Mouse (Mus musculus): ENCODE measurements around the gene Miga2. TPM values are rescaled to one million over a fixed set of nuclear protein-coding genes. Genes with fewer than 3 reads are reported as not detected.

Miga2 gene
- total RNA-seq, 2 experiments from 2014 or later = 15.5 to 19.6 TPM

- intact Hi-C loops (cut with DNase I) = no loop called here
These were observed 29.3 kb downstream of the Miga2 start for GRCm38 (mm10) chr2:30393370-30393656.

DNA sequence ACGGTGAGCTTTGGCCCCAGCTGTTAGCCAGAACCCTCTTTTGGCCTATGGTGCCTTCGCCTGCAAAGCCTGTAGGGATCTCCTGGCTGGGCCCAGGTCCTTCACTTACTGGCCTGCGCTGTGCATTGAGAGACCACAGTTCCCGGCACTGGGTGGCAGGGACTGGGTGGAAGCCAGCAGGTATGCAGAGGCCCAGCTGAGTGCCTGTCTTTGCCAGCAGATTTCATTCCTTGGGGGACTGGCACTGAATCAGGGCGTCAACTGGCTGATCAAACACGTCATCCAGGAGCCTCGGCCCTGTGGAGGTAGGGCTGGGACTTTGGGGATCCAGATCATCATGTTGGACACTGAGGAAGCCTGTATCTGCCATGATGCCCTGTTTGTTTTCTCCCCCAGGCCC is 31.7 kb downstream of the Miga2 start:
- no peak for DNase-seq
- intact Hi-C loops (cut with DNase I) = no loop called here

More at GRCm38 (mm10) chr2:30393370-30393656, 29.3 kb downstream of the Miga2 start:
- no peak for DNase-seq

DNA sequence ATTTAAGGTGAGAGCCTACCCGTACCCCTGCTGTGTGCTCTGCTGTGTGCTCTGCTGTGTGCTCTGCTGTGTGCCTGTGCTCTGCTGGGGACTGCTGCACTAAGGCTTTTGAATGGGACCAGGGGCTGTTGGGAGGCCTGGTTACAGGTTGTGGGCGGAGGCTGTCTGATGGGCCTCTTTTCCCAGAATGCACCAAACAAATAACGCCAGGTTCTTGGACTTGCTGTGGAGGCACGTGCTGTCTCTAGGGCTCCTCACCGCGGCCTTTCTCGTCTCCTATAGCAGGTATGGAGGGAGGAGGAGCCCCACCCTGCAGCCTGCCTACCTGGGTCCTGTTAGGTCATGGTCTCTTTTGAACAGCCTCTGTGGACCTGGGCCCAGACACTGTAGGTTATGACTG is 32.2 kb downstream of the Miga2 start:
- no peak for DNase-seq
- intact Hi-C loops (cut with DNase I) = no loop called here

GRCm38 (mm10) chr2:30397986-30398512 is 34.0 kb downstream of the Miga2 start:
- intact Hi-C loops (cut with DNase I) = no loop called here
- no peak for DNase-seq

GRCm38 (mm10) chr2:30399191-30400171 is 35.4 kb downstream of the Miga2 start:
- intact Hi-C loops (cut with DNase I) = no loop called here
- DNase-seq = no peak

- intact Hi-C loops (cut with DNase I) = no loop called here
- DNase-seq = no peak
These were observed 37.5 kb downstream of the Miga2 start for GRCm38 (mm10) chr2:30401581-30401980.

DNA sequence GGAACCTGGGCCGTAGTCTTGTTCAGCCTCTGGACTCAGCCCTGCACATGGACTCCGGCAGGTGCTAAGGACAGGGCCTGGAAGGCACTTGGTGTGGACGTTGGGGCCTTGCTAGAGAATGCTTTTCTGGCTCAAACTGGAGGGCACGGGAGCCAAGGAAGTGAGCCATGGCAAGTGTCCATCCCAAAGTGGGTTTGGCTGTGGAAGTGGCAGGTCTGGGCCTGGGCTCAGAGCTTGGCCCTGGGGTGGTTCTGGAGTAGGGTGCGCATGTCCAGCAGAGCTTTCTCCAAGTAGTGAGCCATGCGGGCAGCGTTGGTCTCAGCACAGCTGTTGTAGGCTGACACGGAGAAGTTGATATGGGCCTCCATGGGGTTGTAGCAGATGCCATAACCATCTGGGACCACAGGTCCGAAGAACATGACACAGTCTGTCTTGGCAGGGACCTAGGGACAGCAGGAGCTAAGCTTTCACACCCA is 38.4 kb downstream of the Miga2 start:
- peak; percentile 45 to 64 for DNase-seq

DNA sequence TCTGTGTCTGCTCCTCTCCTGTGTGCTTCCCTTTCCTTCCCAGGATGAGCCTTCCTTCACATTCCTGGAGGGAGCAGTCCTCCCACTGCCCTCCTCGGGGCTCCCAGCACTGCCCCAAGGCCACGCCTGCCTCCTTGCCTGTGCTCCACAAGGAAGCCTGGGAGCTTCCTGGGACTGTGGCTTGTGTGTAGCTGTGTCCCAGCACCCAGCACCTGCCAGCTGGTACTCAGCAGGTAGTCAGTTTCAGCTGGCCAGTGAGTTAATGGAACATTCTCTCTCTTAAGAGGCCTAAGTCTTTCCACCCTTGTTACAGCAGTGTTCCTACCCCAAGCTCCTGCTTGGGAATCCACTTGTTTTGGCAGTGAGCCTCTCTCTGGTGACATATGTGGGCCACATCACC is 38.8 kb downstream of the Miga2 start:
- intact Hi-C loops (cut with DNase I) = no loop called here

More for the DNA sequence above, 38.4 kb downstream of the Miga2 start:
- intact Hi-C loops (cut with DNase I) = no loop called here

DNA sequence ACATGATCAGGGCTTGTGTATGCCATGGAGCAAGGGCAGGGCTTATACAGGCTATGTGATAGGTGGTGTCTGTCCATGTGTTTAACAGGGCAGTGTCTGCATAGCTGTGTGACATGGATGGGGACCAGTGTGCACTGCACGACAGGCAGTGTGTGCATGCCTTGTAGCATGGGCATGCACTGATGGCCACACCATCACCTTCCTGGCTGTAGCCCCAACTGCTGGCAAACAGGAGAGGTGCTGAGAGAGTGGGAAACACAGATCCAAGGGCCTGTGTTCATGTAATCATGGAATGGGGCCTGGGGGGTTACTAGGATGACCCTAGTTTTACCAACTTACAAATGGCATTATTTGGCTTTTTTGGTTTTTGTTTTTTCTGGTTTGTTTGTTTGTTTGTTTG is 39.8 kb downstream of the Miga2 start:
- intact Hi-C loops (cut with DNase I) = no loop called here
- DNase-seq = no peak

More for the DNA sequence above, 38.8 kb downstream of the Miga2 start:
- DNase-seq = no peak

- intact Hi-C loops (cut with DNase I) = no loop called here
- no peak for DNase-seq
These were observed 43.2 kb downstream of the Miga2 start for GRCm38 (mm10) chr2:30407221-30407620.

DNA sequence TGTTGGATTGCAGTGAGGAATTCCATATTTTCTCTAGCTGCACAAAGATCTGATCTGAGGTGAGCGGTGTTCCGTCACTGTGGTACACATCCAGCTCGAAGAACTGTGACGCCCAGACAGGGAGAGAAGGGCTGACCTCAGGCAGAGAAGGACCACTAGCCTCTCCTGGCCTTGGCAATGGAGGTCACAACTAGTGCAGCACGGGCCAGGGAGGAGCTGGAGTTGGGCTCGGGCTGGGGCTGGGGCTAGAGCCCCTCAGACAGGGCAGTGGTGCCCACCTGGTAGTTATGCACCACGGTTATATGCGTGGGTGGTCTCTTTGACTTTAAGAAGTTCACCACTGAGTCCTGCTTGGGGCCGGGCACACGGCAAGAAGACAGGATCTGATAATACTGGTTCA is 43.7 kb downstream of the Miga2 start:
- DNase-seq = no peak
- intact Hi-C loops (cut with DNase I) = no loop called here

GRCm38 (mm10) chr2:30408452-30409100 is 44.5 kb downstream of the Miga2 start:
- DNase-seq = no peak
- intact Hi-C loops (cut with DNase I) = no loop called here

DNA sequence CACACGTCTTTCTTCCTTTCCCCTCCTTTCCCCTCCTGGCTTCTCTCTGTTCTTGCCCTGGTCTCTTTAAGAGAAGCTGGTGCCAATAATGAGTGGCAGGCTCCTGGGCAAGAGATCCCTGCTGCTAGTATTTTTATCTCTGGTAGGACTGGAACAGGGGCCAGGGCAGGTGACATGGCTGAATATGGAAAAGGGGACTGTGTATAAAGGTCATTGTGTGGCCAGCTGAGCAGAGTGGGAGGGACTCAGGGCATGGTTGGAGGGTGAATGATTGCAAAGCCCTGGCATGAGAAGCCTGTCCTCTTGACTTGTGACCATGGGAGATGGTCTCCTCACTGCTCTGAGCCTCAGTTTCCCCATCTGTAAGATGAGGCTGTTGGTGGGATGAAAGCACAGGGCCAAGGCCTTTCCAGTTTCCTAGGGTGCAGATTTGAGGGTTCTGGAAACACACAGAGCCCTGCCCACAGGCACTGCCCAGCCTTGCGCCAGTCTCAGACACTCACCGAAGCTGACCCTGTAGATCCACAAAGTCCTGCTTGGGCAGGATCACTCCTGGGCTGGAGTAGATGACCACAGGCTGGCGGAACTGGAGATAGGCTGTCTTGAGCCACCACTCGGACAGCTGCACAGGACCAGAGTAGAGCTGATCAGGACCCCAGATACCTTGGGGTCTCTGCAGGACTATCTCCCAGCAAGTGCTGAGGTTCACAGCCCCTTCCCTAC is 45.6 kb downstream of the Miga2 start:
- intact Hi-C loops (cut with DNase I) = no loop called here

DNA sequence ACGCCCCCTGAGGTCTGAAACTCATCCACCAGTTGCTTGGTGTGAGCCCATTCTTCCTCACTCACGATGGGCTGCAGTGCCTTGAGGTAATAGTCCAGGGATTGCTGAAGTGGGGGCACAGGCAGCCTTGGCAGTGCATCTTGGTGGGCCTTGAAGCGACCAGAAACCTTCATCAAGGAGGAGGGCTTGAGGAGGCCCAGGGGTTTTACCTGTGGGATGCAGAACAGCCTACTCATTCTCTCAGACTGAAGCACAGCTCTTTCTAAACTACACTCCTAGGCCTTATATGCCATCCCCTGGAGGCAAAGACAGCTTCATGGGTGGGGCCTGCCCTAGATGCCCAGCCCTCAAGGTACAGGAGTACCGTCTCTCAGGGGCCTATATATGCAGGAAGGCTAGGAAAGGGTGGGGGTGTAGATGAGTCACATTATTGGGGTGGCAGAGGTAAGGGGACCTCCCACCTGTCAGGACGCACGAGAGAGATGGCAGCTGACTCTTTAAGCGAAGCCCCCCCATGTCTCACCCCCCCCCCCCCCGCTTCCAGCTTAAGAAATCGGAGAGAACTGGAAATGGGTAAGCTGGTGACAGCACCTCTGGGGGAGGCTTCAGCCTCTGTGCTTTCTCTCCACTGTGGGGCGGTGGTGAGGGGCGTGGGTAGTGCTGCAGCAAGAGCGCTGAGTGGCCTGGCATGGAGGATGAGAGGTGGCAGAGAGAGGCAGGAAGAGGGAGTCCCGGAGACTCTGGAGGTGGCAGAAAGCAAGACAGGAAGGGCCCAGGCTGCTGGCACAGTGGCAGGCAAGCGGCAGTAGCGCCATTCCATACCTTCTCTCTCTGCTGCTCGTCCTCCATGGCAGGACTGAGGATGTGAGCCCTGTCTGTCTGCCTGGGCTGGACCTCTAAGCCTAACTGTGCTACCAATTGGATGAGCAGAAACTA is 49.3 kb downstream of the Miga2 start:
- intact Hi-C loops (cut with DNase I) = no loop called here
- DNase-seq = no peak

More for the DNA sequence above, 45.6 kb downstream of the Miga2 start:
- peak in 1 of 2 experiments; percentile 44 for DNase-seq

- intact Hi-C loops (cut with DNase I) = no loop called here
- DNase-seq = no peak
These were observed 50.1 kb downstream of the Miga2 start for GRCm38 (mm10) chr2:30414101-30414500.

DNA sequence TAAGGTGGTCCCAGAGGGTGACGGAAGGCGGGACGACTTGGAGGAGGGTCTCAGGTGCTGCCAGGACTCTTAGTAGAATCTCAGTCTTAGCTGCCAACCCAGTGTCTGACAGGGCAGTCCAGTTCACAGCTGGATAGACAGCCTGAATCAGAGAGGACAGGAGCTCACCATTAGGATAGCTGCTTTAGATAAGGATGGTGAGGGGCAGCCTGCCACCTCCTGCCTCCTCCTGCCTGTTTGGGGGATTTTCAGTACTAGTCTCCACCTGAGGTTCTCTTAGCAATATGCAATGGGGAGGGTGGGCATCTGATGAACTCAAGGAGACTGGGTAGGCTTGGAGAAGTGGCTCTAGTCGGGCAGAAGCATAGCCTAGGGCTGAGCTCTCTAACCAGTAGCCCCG is 50.6 kb downstream of the Miga2 start:
- intact Hi-C loops (cut with DNase I) = no loop called here

GRCm38 (mm10) chr2:30415157-30415935 is 51.3 kb downstream of the Miga2 start, which contains the start of gene Crat:
TSS of gene Crat (minus strand) at chr2:30415813.
- intact Hi-C loops (cut with DNase I) = no loop called here
- peak; percentile 93 to 94 for DNase-seq

More for the DNA sequence above, 50.6 kb downstream of the Miga2 start:
- no peak for DNase-seq

DNA sequence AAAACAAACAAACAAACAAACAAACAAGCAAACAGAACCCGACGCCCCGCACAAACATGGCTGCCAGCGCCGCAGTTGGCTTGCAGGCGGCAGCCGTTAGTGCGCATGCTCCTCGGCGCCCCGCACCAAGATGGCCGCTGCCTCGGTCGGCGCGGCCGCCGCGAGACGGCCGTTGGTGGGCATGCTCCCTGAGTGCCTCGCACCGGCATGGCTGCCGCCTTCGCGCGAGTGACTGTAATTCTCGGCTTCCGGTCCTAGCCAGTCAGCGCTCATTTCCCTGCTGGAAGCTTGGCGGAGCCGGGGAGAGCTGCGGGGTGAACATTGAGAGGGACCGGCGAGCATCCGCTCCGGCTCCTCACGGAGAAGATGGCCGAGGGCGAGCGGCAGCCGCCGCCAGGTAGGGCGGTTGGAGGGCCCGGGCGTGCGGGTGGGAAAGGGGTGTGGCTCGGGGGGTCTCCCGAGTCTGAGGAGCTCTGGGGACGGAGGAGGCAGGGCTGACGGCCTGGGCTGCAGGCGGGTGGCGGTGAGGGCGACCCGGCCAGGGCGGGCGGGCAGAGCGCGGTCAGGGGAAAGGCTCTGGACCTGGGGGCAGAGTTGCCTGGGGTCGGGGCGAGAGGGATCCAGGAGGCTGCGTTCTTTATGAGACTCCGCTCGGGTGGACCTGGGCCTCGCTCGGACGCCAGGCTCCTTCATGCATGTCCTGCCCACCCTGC is 52.1 kb downstream of the Miga2 start, which contains the start of gene Ptpa:
Gene Ptpa, plus strand, starts transcription at position 104 of the 713 bp plus-strand sequence.
- intact Hi-C loops (cut with DNase I) = no loop called here
- peak; percentile 85 to 91 for DNase-seq
